Comparison of ENCODE assay signal across 11 mouse cellular contexts in genomic region chr1:162615511-162615910, GRCm38 (mm10). TPM values are rescaled to one million over a fixed set of nuclear protein-coding genes. Genes with fewer than 3 reads are reported as not detected.
DNase-seq lines count a peak whose midpoint lies in the region; ATAC-seq and TF ChIP-seq lines count a peak whose summit lies in the region.
"Had no signal": no experiment of that assay in that cellular context is flagged by ENCODE, and none has a peak within 500 bp of the region (broad histone marks: within the 10 kb centered on the region; RNA-seq: fewer than 3 reads in every experiment).

No protein-coding gene starts in this region.

- no peak for TF ChIP-seq POLR2A in lung, adult 2 months (IDR thresholded peaks at IDR 0.05; ENCODE audit: borderline replicate concordance, extremely low read depth, low read depth, low read length)

- no peak for TF ChIP-seq CTCF in lung, adult 2 months (IDR thresholded peaks at IDR 0.05; ENCODE audit: insufficient read depth, low read length)

- WGBS in neural tube, embryonic 12.5 days: 86% methylated on average over 1 of the region's 1 CpGs
- 83% methylated on average over 1 of the region's 1 CpGs for WGBS in hindbrain, embryonic 14.5 days
- 70% methylated on average over 1 of the region's 1 CpGs for WGBS in lung, adult 2 months

- no peak overlapping the region for H3K27ac ChIP-seq in neural tube, embryonic 12.5 days
- H3K27ac ChIP-seq in hindbrain, embryonic 14.5 days: no peak overlapping the region

- H3K4me3 ChIP-seq in neural tube, embryonic 12.5 days: no peak overlapping the region
- H3K4me3 ChIP-seq in hindbrain, embryonic 14.5 days (replicated peaks; ENCODE audit: low read length): no peak overlapping the region
- H3K4me3 ChIP-seq in lung, adult 2 months (replicated peaks; ENCODE audit: extremely low read depth, low read depth, low read length): no peak overlapping the region

- no peaks in the 10 kb centered on the region for H3K4me1 ChIP-seq in neural tube, embryonic 12.5 days
- no peaks in the 10 kb centered on the region for H3K4me1 ChIP-seq in hindbrain, embryonic 14.5 days (replicated peaks; ENCODE audit: control insufficient read depth, insufficient read depth, low read length)
- no peaks in the 10 kb centered on the region for H3K4me1 ChIP-seq in lung, adult 2 months (ENCODE audit: control insufficient read depth, insufficient read depth, low read length)

- no peak for DNase-seq in neural tube, embryonic 10.5 days (ENCODE audit: extremely low spot score, low spot score)
- peak; percentile 75 for DNase-seq in R1 (ENCODE audit: low read depth, low spot score)
- peak; percentile 61 for DNase-seq in hindbrain, embryonic 14.5 days (ENCODE audit: low spot score)
- no peak for DNase-seq in lung, adult 2 months
- DNase-seq in kidney, adult 18-20 months: no peak
- DNase-seq in right cerebral cortex, adult 2 months (ENCODE audit: low spot score in 2 of 2): no peak

- no peaks in the 10 kb centered on the region for H3K27me3 ChIP-seq in neural tube, embryonic 12.5 days (replicated peaks)
- H3K27me3 ChIP-seq in hindbrain, embryonic 14.5 days (ENCODE audit: control insufficient read depth, insufficient read depth, low read length): no peaks in the 10 kb centered on the region

- H3K36me3 ChIP-seq in neural tube, embryonic 12.5 days: no peaks in the 10 kb centered on the region
- no peaks in the 10 kb centered on the region for H3K36me3 ChIP-seq in hindbrain, embryonic 14.5 days (replicated peaks; ENCODE audit: control insufficient read depth, insufficient read depth)

- no peak overlapping the region for H3K9ac ChIP-seq in neural tube, embryonic 12.5 days
- no peak overlapping the region for H3K9ac ChIP-seq in hindbrain, embryonic 14.5 days

- peak; percentile 91 for ATAC-seq in neural tube, embryonic 12.5 days (ENCODE audit: low FRiP score, low read depth)
- ATAC-seq in hindbrain, embryonic 14.5 days (ENCODE audit: low FRiP score): peak; percentile 96
- ATAC-seq in neutrophil, adult 5-6 weeks (ENCODE audit: extremely low read depth, insufficient number of reproducible peaks, low FRiP score, poor library complexity, severe bottlenecking): peak; percentile 87

- H3K4me2 ChIP-seq in neural tube, embryonic 12.5 days (replicated peaks): no peak overlapping the region
- no peak overlapping the region for H3K4me2 ChIP-seq in hindbrain, embryonic 14.5 days (replicated peaks)

- H3K9me3 ChIP-seq in neural tube, embryonic 12.5 days: no peaks in the 10 kb centered on the region
- H3K9me3 ChIP-seq in hindbrain, embryonic 14.5 days (ENCODE audit: control insufficient read depth, low read length): no peaks in the 10 kb centered on the region

RNA-seq across cellular contexts. Expression of gene Myoc, which starts 23.4 kb away (rescaled TPM):
- polyA plus RNA-seq in neural tube, embryonic 12.5 days (2016; fragmentation: Nextera tagmentation; extraction: Ambion mirVana): not detected in 2 replicates
- 0.13 TPM in 1 of 2 replicates, not detected in the other for polyA plus RNA-seq in hindbrain, embryonic 14.5 days (2014; fragmentation: Nextera tagmentation; extraction: Ambion mirVana)
- total RNA-seq in neutrophil, adult 5-6 weeks (2017): not detected in 2 replicates
- polyA plus RNA-seq in lung, adult 2 months (2012; rRNA removed): 0.29 and 1.3 TPM in 2 replicates
- polyA plus RNA-seq: heart, embryonic 14.5 days; limb, embryonic 11.5 days had no signal

RNA-seq across cellular contexts. Expression of gene Myocos, which starts 42.5 kb away (rescaled TPM):
- polyA plus RNA-seq in neural tube, embryonic 12.5 days (2016; fragmentation: Nextera tagmentation; extraction: Ambion mirVana): not detected in 2 replicates
- not detected in 2 replicates for polyA plus RNA-seq in hindbrain, embryonic 14.5 days (2014; fragmentation: Nextera tagmentation; extraction: Ambion mirVana)
- total RNA-seq in neutrophil, adult 5-6 weeks (2017): not detected in 2 replicates
- not detected in 2 replicates for polyA plus RNA-seq in lung, adult 2 months (2012; rRNA removed)
- polyA plus RNA-seq: cortical plate, adult 2 months; heart, embryonic 14.5 days; limb, embryonic 11.5 days had no signal

RNA-seq across cellular contexts. Expression of gene Vamp4, which starts 45.2 kb away (rescaled TPM):
- 69.5 and 72.3 TPM in 2 replicates for polyA plus RNA-seq in neural tube, embryonic 12.5 days (2016; fragmentation: Nextera tagmentation; extraction: Ambion mirVana)
- polyA plus RNA-seq in hindbrain, embryonic 14.5 days (2014; fragmentation: Nextera tagmentation; extraction: Ambion mirVana): 70.6 and 80.0 TPM in 2 replicates
- total RNA-seq in neutrophil, adult 5-6 weeks (2017): 70.0 and 81.5 TPM in 2 replicates
- 10.8 and 13.7 TPM in 2 replicates for polyA plus RNA-seq in lung, adult 2 months (2012; rRNA removed)

Comparison
In these comparisons a context has a peak if more than half of its experiments do, and no peak if none do; other contexts are left out.
1. DNase-seq: peak in R1 (single experiment) and hindbrain, embryonic 14.5 days (single experiment); none in neural tube, embryonic 10.5 days (single experiment), lung, adult 2 months (single experiment), kidney, adult 18-20 months (single experiment) and right cerebral cortex, adult 2 months (0 of 2).
2. Peak in every context shown above with its lines, with median percentiles within 50 percentile points of each other: ATAC-seq.